Mouse (Mus musculus) olfactory bulb, adult 2 months (tissue): ENCODE results near the gene Ogfod2. TPM values are rescaled to one million over a fixed set of nuclear protein-coding genes. Genes with fewer than 3 reads are reported as not detected.
A peak's percentile ranks its signal among the peaks of the same experiment; 100 is the strongest.

Experiments used
- H3K27ac ChIP-seq: fragments of 200-500 bp; 2 replicates; pipeline ENCODE4 v1.5.1; 2012; ENCODE audit warnings: low read depth, low read length; ENCODE audit not compliant: insufficient read depth
- H3K4me1 ChIP-seq: fragments of 200-500 bp; 2 replicates; pipeline ENCODE4 v1.6.1; 2012; ENCODE audit warnings: low read length; ENCODE audit not compliant: control insufficient read depth, insufficient read depth
- H3K4me3 ChIP-seq: fragments of 200-500 bp; 2 replicates; pipeline ENCODE4 v1.5.1; 2012; ENCODE audit warnings: mild to moderate bottlenecking, low read depth, low read length, moderate library complexity; ENCODE audit not compliant: insufficient read depth
- CTCF ChIP-seq: fragments of 200-500 bp; IDR thresholded peaks from 2 replicates; pipeline ENCODE4 v1.5.1; 2012; ENCODE audit warnings: low read depth, mild to moderate bottlenecking, low read length, moderate library complexity; ENCODE audit not compliant: insufficient read depth
- POLR2A ChIP-seq: fragments of 200-500 bp; IDR thresholded peaks from 2 replicates; pipeline ENCODE4 v1.6.1; 2012; ENCODE audit warnings: mild to moderate bottlenecking, low read depth, low read length, moderate library complexity; ENCODE audit not compliant: insufficient read depth
- WGBS: fragments of 180-500 bp; shearing (Covaris S2); methylation state at CpG from one replicate; pipeline ENCODE4 v1.1.7; 2018; 5-methylcytosine and 5-hydroxymethylcytosine counted together
- polyA plus RNA-seq: library from polyadenylated mRNA; stranded (reverse); fragments of >200 nt; gene quantifications from 2 replicates; pipeline ENCODE4 v1.2.4, GENCODE M21; 2012; ENCODE audit warnings: low replicate concordance; ENCODE audit not compliant: missing spikeins, insufficient read depth, insufficient read length

The Ogfod2 gene
- polyA plus RNA-seq, 1 experiment: not detected

- no peak for TF ChIP-seq POLR2A
- TF ChIP-seq CTCF: no peak
- Histone ChIP-seq H3K4me3 (no peak overlapping the region), H3K27ac (no peak overlapping the region), H3K4me1 (no peaks in the 10 kb centered on the region)
- WGBS: 96% methylated on average over 9 of the region's 9 CpGs
Observed at GRCm38 (mm10) chr5:124103552-124103951, 8.5 kb upstream of the Ogfod2 start.

- WGBS: 14% methylated on average over 17 of the region's 17 CpGs
- TF ChIP-seq POLR2A: no peak
- peak; percentile 64; the same call in 1 of the 2 replicates for TF ChIP-seq CTCF
- Histone ChIP-seq H3K4me3 (peak overlapping the region; percentile 98), H3K4me1 (peaks cover 28% of the 10 kb centered on the region), H3K27ac (peak overlapping the region; percentile 30; the same call in 1 of the 2 replicates)
Observed at GRCm38 (mm10) chr5:124111077-124111741, 888 bp upstream of the Ogfod2 start.

- TF ChIP-seq POLR2A (no peak), CTCF (no peak)
- WGBS: under 1% methylated on average over 18 of the region's 18 CpGs
- H3K4me1 ChIP-seq: peaks cover 40% of the 10 kb centered on the region
- peak overlapping the region; percentile 98 for H3K4me3 ChIP-seq
- peak overlapping the region; percentile 50 for H3K27ac ChIP-seq
Observed at GRCm38 (mm10) chr5:124112531-124112930, 434 bp downstream of the Ogfod2 start.

- TF ChIP-seq CTCF (no peak), POLR2A (no peak)
- 15% methylated on average over 14 of the region's 14 CpGs for WGBS
- H3K4me1 ChIP-seq: peaks cover 43% of the 10 kb centered on the region
- peak overlapping the region; percentile 98 for H3K4me3 ChIP-seq
- peak overlapping the region; percentile 50; the same call in 1 of the 2 replicates for H3K27ac ChIP-seq
Observed at GRCm38 (mm10) chr5:124113030-124113429, 933 bp downstream of the Ogfod2 start.

- WGBS: 91% methylated on average over 24 of the region's 24 CpGs
- no peak overlapping the region for H3K27ac ChIP-seq
- TF ChIP-seq CTCF: no peak
- no peak for TF ChIP-seq POLR2A
- no peak overlapping the region for H3K4me3 ChIP-seq
- H3K4me1 ChIP-seq: peaks cover 51% of the 10 kb centered on the region
Observed at GRCm38 (mm10) chr5:124114276-124115025, 2.4 kb downstream of the Ogfod2 start.

- WGBS: 24% methylated on average over 7 of the region's 7 CpGs
- no peak for TF ChIP-seq CTCF
- no peak for TF ChIP-seq POLR2A
- peaks cover 55% of the 10 kb centered on the region for H3K4me1 ChIP-seq
- H3K27ac ChIP-seq: no peak overlapping the region
- peak overlapping the region; percentile 77 for H3K4me3 ChIP-seq
Observed at GRCm38 (mm10) chr5:124115531-124115930, 3.4 kb downstream of the Ogfod2 start.

- 1% methylated on average over 64 of the region's 64 CpGs for WGBS
- Histone ChIP-seq H3K4me1 (peaks cover 50% of the 10 kb centered on the region), H3K27ac (peak within 1 kb of the TSS; percentile 40), H3K4me3 (peak within 1 kb of the TSS; percentile 77)
- TF ChIP-seq CTCF (no peak), POLR2A (peak; percentile 35; the same call in 1 of the 2 replicates)
Observed at GRCm38 (mm10) chr5:124115990-124116845, 4.1 kb downstream of the Ogfod2 start, which contains the start of gene Arl6ip4. Gene Arl6ip4 (plus strand): TSS chr5:124116089.

GRCm38 (mm10) chr5:124119204-124119603 lies 7.1 kb downstream of the Ogfod2 start:
- Histone ChIP-seq H3K4me1 (peaks cover 33% of the 10 kb centered on the region), H3K27ac (no peak overlapping the region), H3K4me3 (no peak overlapping the region)
- WGBS: 70% methylated on average over 5 of the region's 5 CpGs
- TF ChIP-seq CTCF (no peak), POLR2A (no peak)
